In the genomic region with DNA sequence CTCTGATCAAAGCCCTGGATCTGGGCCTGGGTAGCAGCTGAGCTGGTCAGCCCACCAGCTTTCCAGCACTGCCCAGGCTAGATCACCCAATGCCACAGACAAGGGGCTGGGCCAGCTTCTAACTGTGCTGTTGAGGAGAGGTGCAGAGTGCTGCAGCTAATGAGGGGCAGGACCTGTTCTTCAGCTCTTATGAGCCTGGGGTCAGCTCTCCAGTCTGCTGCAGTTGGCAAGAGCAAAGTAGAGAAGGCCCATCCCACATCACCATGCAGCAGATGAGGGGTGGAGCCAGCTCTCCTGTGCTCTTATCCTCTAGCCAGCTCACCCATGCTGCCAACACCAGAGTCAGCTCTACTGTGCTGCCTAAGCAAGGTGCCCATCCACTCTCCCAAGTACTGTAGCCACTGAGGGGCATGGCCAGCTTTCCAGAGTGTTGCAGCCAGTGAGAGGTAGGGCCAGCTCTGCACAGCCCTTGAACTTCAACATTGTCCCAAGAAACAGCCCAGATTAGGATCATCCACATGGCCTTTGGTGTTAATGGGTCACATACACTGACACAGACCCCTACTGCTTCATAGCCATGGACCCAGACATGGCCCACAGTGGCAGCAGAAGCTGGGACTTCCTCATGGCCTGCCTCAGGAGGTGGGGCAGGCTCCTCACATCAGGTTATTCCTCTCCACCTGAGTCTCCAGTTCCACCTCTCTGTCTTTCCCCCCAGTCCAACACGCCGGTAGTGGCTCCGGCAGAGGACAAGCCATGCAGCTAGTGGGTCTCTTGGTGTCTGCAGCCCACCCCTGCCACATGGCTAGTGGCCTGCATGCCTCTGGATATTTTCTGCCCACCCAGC, we compare ENCODE assay signal across 9 mouse cellular contexts. TPM values are rescaled to one million over a fixed set of nuclear protein-coding genes. Genes with fewer than 3 reads are reported as not detected.
A peak's percentile ranks its signal among the peaks of the same experiment; 100 is the strongest.
DNase-seq lines count a peak whose midpoint lies in the region; ATAC-seq and TF ChIP-seq lines count a peak whose summit lies in the region.
"Had no signal": no experiment of that assay in that cellular context is flagged by ENCODE, and none has a peak within 500 bp of the region (broad histone marks: within the 10 kb centered on the region; RNA-seq: fewer than 3 reads in every experiment).

No protein-coding gene starts in this region.

- H3K9ac ChIP-seq in intestine, embryonic 16.5 days (ENCODE audit: low read depth, low read length): no peak overlapping the region
- H3K9ac ChIP-seq in midbrain, embryonic 13.5 days (replicated peaks): no peak overlapping the region

- no peaks in the 10 kb centered on the region for H3K27me3 ChIP-seq in kidney, adult 2 months (replicated peaks; ENCODE audit: control insufficient read depth, insufficient read depth, low read length)
- H3K27me3 ChIP-seq in intestine, embryonic 16.5 days (replicated peaks; ENCODE audit: control insufficient read depth, insufficient read depth, low read length): no peaks in the 10 kb centered on the region
- no peaks in the 10 kb centered on the region for H3K27me3 ChIP-seq in midbrain, embryonic 13.5 days

- WGBS in kidney, adult 2 months: 79% methylated on average over 3 of the region's 3 CpGs
- WGBS in intestine, embryonic 16.5 days: 50% methylated on average over 3 of the region's 3 CpGs
- 97% methylated on average over 3 of the region's 3 CpGs for WGBS in midbrain, embryonic 13.5 days

- peak; percentile 77 for ATAC-seq in intestine, embryonic 16.5 days
- ATAC-seq in midbrain, embryonic 13.5 days: peak; percentile 56; the same call in 1 of the 2 replicates

- TF ChIP-seq CTCF in kidney, adult 2 months (conservative IDR thresholded peaks at IDR 0.05; ENCODE audit: insufficient read depth, insufficient read length, low read depth, low read length): no peak

- no peak overlapping the region for H3K4me3 ChIP-seq in kidney, adult 2 months (ENCODE audit: insufficient read depth, low read depth, low read length)
- H3K4me3 ChIP-seq in intestine, embryonic 16.5 days (ENCODE audit: low read length): no peak overlapping the region
- no peak overlapping the region for H3K4me3 ChIP-seq in midbrain, embryonic 13.5 days (replicated peaks)
- H3K4me3 ChIP-seq: myocyte had no signal

- peak overlapping the region; percentile 18 for H3K4me2 ChIP-seq in intestine, embryonic 16.5 days (ENCODE audit: low read depth, low read length)
- H3K4me2 ChIP-seq in midbrain, embryonic 13.5 days (replicated peaks): no peak overlapping the region

- TF ChIP-seq POLR2A in kidney, adult 2 months (IDR thresholded peaks at IDR 0.05; ENCODE audit: low read depth, low read length): no peak

- peaks cover 29% of the 10 kb centered on the region for H3K4me1 ChIP-seq in kidney, adult 2 months (ENCODE audit: control insufficient read depth, insufficient read depth, low read length)
- H3K4me1 ChIP-seq in intestine, embryonic 16.5 days (ENCODE audit: control insufficient read depth, insufficient read depth, low read length): peaks cover 32% of the 10 kb centered on the region
- peaks cover 20% of the 10 kb centered on the region for H3K4me1 ChIP-seq in midbrain, embryonic 13.5 days (replicated peaks)

- DNase-seq in cerebellum, adult 9-11 months: peak; percentile 20
- no peak for DNase-seq in cerebellum, adult 11-12 months
- DNase-seq in kidney, adult 2 months: peak; percentile 30
- no peak for DNase-seq in kidney, adult 18-20 months
- no peak for DNase-seq in right cerebral cortex, adult 18-20 months
- DNase-seq in left cerebral cortex, adult 18-20 months (ENCODE audit: low spot score in 2 of 2): no peak

- H3K9me3 ChIP-seq in intestine, embryonic 16.5 days (ENCODE audit: control insufficient read depth, low read length): no peaks in the 10 kb centered on the region
- H3K9me3 ChIP-seq in midbrain, embryonic 13.5 days: no peaks in the 10 kb centered on the region

- no peaks in the 10 kb centered on the region for H3K36me3 ChIP-seq in kidney, adult 2 months (ENCODE audit: control insufficient read depth, insufficient read depth, low read length)
- H3K36me3 ChIP-seq in intestine, embryonic 16.5 days (ENCODE audit: control insufficient read depth, insufficient read depth, low read length): no peaks in the 10 kb centered on the region
- H3K36me3 ChIP-seq in midbrain, embryonic 13.5 days: peaks cover 3% of the 10 kb centered on the region; the same call in 1 of the 2 replicates

- no peak overlapping the region for H3K27ac ChIP-seq in kidney, adult 2 months (ENCODE audit: insufficient read depth, low read depth, low read length)
- H3K27ac ChIP-seq in intestine, embryonic 16.5 days (ENCODE audit: low read length): peak overlapping the region; percentile 86
- H3K27ac ChIP-seq in midbrain, embryonic 13.5 days: no peak overlapping the region

RNA-seq across cellular contexts. Expression of a gene that starts 10.8 kb away (rescaled TPM):
- polyA plus RNA-seq in kidney, adult 2 months (2012; rRNA removed): 7.0 and 9.1 TPM in 2 replicates
- 12.1 and 12.3 TPM in 2 replicates for polyA plus RNA-seq in intestine, embryonic 16.5 days (2015; fragmentation: Nextera tagmentation; extraction: Ambion mirVana)
- polyA plus RNA-seq in midbrain, embryonic 13.5 days (2015; fragmentation: Nextera tagmentation; extraction: Ambion mirVana): 38.7 and 39.4 TPM in 2 replicates
- total RNA-seq in left cerebral cortex, adult 18-20 months (2021): 100 to 1,000 TPM; 169 to 186 TPM

Comparison
In these comparisons a context has a peak if more than half of its experiments do, and no peak if none do; other contexts are left out.
1. DNase-seq: peak in cerebellum, adult 9-11 months (single experiment) and kidney, adult 2 months (single experiment); none in cerebellum, adult 11-12 months (single experiment), kidney, adult 18-20 months (single experiment), right cerebral cortex, adult 18-20 months (single experiment) and left cerebral cortex, adult 18-20 months (0 of 2).